Mouse (Mus musculus): ENCODE measurements around the gene Cdadc1. TPM values are rescaled to one million over a fixed set of nuclear protein-coding genes. Genes with fewer than 3 reads are reported as not detected.

Cdadc1 gene
- polyA plus RNA-seq, 1 experiment from 2014 or later: 37.3 TPM

Other genes with a start within 250 kb of the Cdadc1 start
- gene Phf11d, start 232.5 kb downstream of the Cdadc1 start, polyA plus RNA-seq (2015; fragmentation: Nextera tagmentation; extraction: Ambion mirVana): 4.4 and 6.0 TPM in 2 replicates
- gene Phf11c, start 202.6 kb downstream of the Cdadc1 start, polyA plus RNA-seq (2015; fragmentation: Nextera tagmentation; extraction: Ambion mirVana): 0.49 and 0.59 TPM in 2 replicates
- gene Setdb2, start 157.1 kb downstream of the Cdadc1 start, polyA plus RNA-seq (2015; fragmentation: Nextera tagmentation; extraction: Ambion mirVana): 8.0 and 10.0 TPM in 2 replicates
- gene Cab39l, start 157.0 kb downstream of the Cdadc1 start, polyA plus RNA-seq (2015; fragmentation: Nextera tagmentation; extraction: Ambion mirVana): 43.5 TPM in 2 replicates
- 3.7 and 5.4 TPM in 2 replicates for gene Shisa2, start 27.3 kb upstream of the Cdadc1 start, polyA plus RNA-seq (2015; fragmentation: Nextera tagmentation; extraction: Ambion mirVana)

All from stomach, embryonic 16.5 days (tissue).